Comparison of ENCODE assay signal across 8 mouse cellular contexts in genomic region chr13:44729424-44729971, GRCm38 (mm10). TPM values are rescaled to one million over a fixed set of nuclear protein-coding genes. Genes with fewer than 3 reads are reported as not detected.
DNase-seq lines count a peak whose midpoint lies in the region; ATAC-seq and TF ChIP-seq lines count a peak whose summit lies in the region.

Gene Jarid2, plus strand, starts transcription at chr13:44729474.

- H3K9me3 ChIP-seq in intestine, postnatal 0 days (ENCODE audit: control insufficient read depth): no peaks in the 10 kb centered on the region
- no peaks in the 10 kb centered on the region for H3K9me3 ChIP-seq in limb, embryonic 12.5 days
- no peaks in the 10 kb centered on the region for H3K9me3 ChIP-seq in midbrain, embryonic 15.5 days

- TF ChIP-seq CTCF in intestine, postnatal 0 days (IDR thresholded peaks at IDR 0.05; ENCODE audit: low read depth): no peak

- H3K36me3 ChIP-seq in intestine, postnatal 0 days (ENCODE audit: control insufficient read depth, insufficient read depth): no peaks in the 10 kb centered on the region
- no peaks in the 10 kb centered on the region for H3K36me3 ChIP-seq in limb, embryonic 12.5 days
- no peaks in the 10 kb centered on the region for H3K36me3 ChIP-seq in midbrain, embryonic 15.5 days (replicated peaks)

- H3K27ac ChIP-seq in intestine, postnatal 0 days (ENCODE audit: low read depth, low read length): peak within 1 kb of the TSS; percentile 96
- H3K27ac ChIP-seq in limb, embryonic 12.5 days: peak within 1 kb of the TSS; percentile 90
- peak within 1 kb of the TSS; percentile 99 for H3K27ac ChIP-seq in midbrain, embryonic 15.5 days

- H3K27me3 ChIP-seq in intestine, postnatal 0 days (replicated peaks; ENCODE audit: control insufficient read depth, insufficient read depth, low read length): no peaks in the 10 kb centered on the region
- no peaks in the 10 kb centered on the region for H3K27me3 ChIP-seq in limb, embryonic 12.5 days
- no peaks in the 10 kb centered on the region for H3K27me3 ChIP-seq in midbrain, embryonic 15.5 days (replicated peaks)

- peak within 1 kb of the TSS; percentile 97 for H3K4me2 ChIP-seq in intestine, postnatal 0 days (replicated peaks; ENCODE audit: low read depth)
- H3K4me2 ChIP-seq in limb, embryonic 12.5 days: peak within 1 kb of the TSS; percentile 89
- peak within 1 kb of the TSS; percentile 91 for H3K4me2 ChIP-seq in midbrain, embryonic 15.5 days

- WGBS in intestine, postnatal 0 days: 5% methylated on average over 31 of the region's 31 CpGs
- WGBS in limb, embryonic 12.5 days: 1% methylated on average over 31 of the region's 31 CpGs
- 3% methylated on average over 31 of the region's 31 CpGs for WGBS in midbrain, embryonic 15.5 days

- peak within 1 kb of the TSS; percentile 71 for H3K4me3 ChIP-seq in intestine, postnatal 0 days (ENCODE audit: low read depth, low read length)
- peak within 1 kb of the TSS; percentile 75 for H3K4me3 ChIP-seq in limb, embryonic 12.5 days (replicated peaks)
- peak within 1 kb of the TSS; percentile 80 for H3K4me3 ChIP-seq in midbrain, embryonic 15.5 days

- peak; percentile 10 for DNase-seq in right cerebral cortex, adult 18-20 months
- DNase-seq in right cerebral cortex, postnatal 36 days (ENCODE audit: low spot score in 2 of 2): no peak
- DNase-seq in embryo, embryonic 10.5 days (ENCODE audit: low spot score): peak; percentile 67
- peak; percentile 97 for DNase-seq in heart, adult 11 months
- DNase-seq in spleen, postnatal 4 days (ENCODE audit: low spot score in 2 of 2): peak; percentile 49 to 82

- ATAC-seq in intestine, postnatal 0 days: no peak
- ATAC-seq in limb, embryonic 12.5 days (ENCODE audit: insufficient number of reproducible peaks, insufficient read depth, low FRiP score, low TSS enrichment, low read depth): no peak
- ATAC-seq in midbrain, embryonic 15.5 days (replicated peaks): peak; percentile 8; the same call in 1 of the 2 replicates

- H3K4me1 ChIP-seq in intestine, postnatal 0 days (replicated peaks; ENCODE audit: control insufficient read depth, insufficient read depth, low read length): no peaks in the 10 kb centered on the region; the same call in 1 of the 2 replicates
- H3K4me1 ChIP-seq in limb, embryonic 12.5 days (replicated peaks): peaks cover 20% of the 10 kb centered on the region
- H3K4me1 ChIP-seq in midbrain, embryonic 15.5 days: peaks cover 12% of the 10 kb centered on the region

- peak within 1 kb of the TSS; percentile 92 for H3K9ac ChIP-seq in intestine, postnatal 0 days (ENCODE audit: low read depth, low read length)
- H3K9ac ChIP-seq in limb, embryonic 12.5 days (replicated peaks): peak within 1 kb of the TSS; percentile 85
- H3K9ac ChIP-seq in midbrain, embryonic 15.5 days: peak within 1 kb of the TSS; percentile 84

RNA-seq across cellular contexts. Expression of gene Jarid2, which starts in this region (rescaled TPM):
- polyA plus RNA-seq in intestine, postnatal 0 days (2015; fragmentation: Nextera tagmentation; extraction: Ambion mirVana): 6.6 and 6.8 TPM in 2 replicates
- polyA plus RNA-seq in limb, embryonic 12.5 days (2016; fragmentation: Nextera tagmentation; extraction: Ambion mirVana): 57.4 and 63.8 TPM in 2 replicates
- 40.7 and 44.7 TPM in 2 replicates for polyA plus RNA-seq in midbrain, embryonic 15.5 days (2015; fragmentation: Nextera tagmentation; extraction: Ambion mirVana)

Comparison
In these comparisons a context has a peak if more than half of its experiments do, and no peak if none do; other contexts are left out.
1. DNase-seq: peak in right cerebral cortex, adult 18-20 months (single experiment), embryo, embryonic 10.5 days (single experiment), heart, adult 11 months (single experiment) and spleen, postnatal 4 days (2 of 2); none in right cerebral cortex, postnatal 36 days (0 of 2).
2. Peak in every context shown above with its lines, with median percentiles within 50 percentile points of each other: H3K27ac ChIP-seq, H3K4me2 ChIP-seq, H3K4me3 ChIP-seq and H3K9ac ChIP-seq.